Mouse (Mus musculus) midbrain, embryonic 11.5 days (tissue): Measurements from ENCODE around the gene 4930412O13Rik. TPM values are rescaled to one million over a fixed set of nuclear protein-coding genes. Genes with fewer than 3 reads are reported as not detected.

ENCODE experiments used
- ATAC-seq: fragments of 200-750 bp; cut with Nextera tagmentation; 2 replicates; pipeline ENCODE4 v1.8.0; 2017; ENCODE audit warnings: moderate TSS enrichment, moderate library complexity; ENCODE audit not compliant: low FRiP score
- DNase-seq: peaks from one replicate; pipeline ENCODE4 v3.0.0; 2015; ENCODE audit warnings: low spot score; ENCODE audit errors: missing footprints
- H3K27ac ChIP-seq: fragments of 300-500 bp; sonication (generic); 2 replicates; pipeline ENCODE4 v1.5.1; 2014; ENCODE audit warnings: low read depth, low read length
- H3K27me3 ChIP-seq: fragments of 300-500 bp; sonication (generic); 2 replicates; pipeline ENCODE4 v1.6.1; 2014; ENCODE audit warnings: mild to moderate bottlenecking, low read length, moderate library complexity, mixed read lengths; ENCODE audit not compliant: control insufficient read depth, insufficient read depth
- H3K36me3 ChIP-seq: fragments of 300-500 bp; sonication (generic); 2 replicates; pipeline ENCODE4 v1.6.1; 2014; ENCODE audit warnings: mild to moderate bottlenecking, low read length, moderate library complexity, mixed read lengths; ENCODE audit not compliant: control insufficient read depth, insufficient read depth
- H3K4me1 ChIP-seq: fragments of 300-500 bp; sonication (generic); 2 replicates; pipeline ENCODE4 v1.6.1; 2014; ENCODE audit warnings: low read length; ENCODE audit not compliant: control insufficient read depth, insufficient read depth
- H3K4me2 ChIP-seq: fragments of 300-500 bp; sonication (generic); 2 replicates; pipeline ENCODE4 v1.6.1; 2014; ENCODE audit warnings: mild to moderate bottlenecking, moderate library complexity
- H3K4me3 ChIP-seq: fragments of 300-500 bp; sonication (generic); 2 replicates; pipeline ENCODE4 v1.5.1; 2014; ENCODE audit warnings: low read depth, low read length
- H3K9ac ChIP-seq: fragments of 300-500 bp; sonication (generic); 2 replicates; pipeline ENCODE4 v1.6.1; 2014; ENCODE audit warnings: low read length
- H3K9me3 ChIP-seq: fragments of 300-500 bp; sonication (generic); 2 replicates; pipeline ENCODE4 v1.6.1; 2016; ENCODE audit warnings: low read length; ENCODE audit not compliant: control insufficient read depth
- WGBS: fragments of 180-500 bp; shearing (Covaris S2); extraction: QIAGEN DNeasy Blood & Tissue Kit; methylation state at CpG from one replicate; pipeline ENCODE4 v1.1.7; 2014; 5-methylcytosine and 5-hydroxymethylcytosine counted together
- polyA plus RNA-seq: library from polyadenylated mRNA; unstranded; fragments of >200 nt; fragmentation: Nextera tagmentation; extraction: Ambion mirVana; gene quantifications from 2 replicates; pipeline ENCODE4 v1.2.1, GENCODE M21; 2014

Gene 4930412O13Rik
- polyA plus RNA-seq = 0.20 and 1.2 TPM in 2 replicates

DNA sequence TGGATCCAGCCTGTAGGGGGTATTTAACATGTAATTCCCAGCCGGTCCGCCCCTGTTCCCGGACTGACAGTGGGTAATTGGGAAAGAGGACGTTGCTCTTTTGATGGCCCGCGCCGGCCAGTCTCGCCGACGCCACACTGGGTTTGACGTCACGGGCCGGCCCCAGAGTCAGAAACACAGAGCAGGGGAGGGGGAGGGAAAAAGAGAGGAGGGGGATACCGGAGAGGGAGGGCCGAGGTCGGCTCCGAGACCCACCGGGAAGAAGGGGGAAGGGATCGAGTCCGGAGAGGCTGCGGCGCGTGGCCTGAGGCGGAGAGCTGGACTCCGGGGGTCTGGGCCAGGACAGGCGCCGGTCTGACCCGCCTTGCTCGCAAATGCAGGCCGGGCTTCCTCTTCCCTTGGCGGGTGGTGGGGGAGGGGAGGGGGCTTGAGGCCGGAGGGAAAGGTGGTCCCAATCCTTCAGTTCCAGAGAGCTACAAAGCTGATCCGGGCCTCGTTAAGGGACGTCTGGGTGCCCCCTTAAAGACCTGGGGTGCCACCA lies at the start of gene 4930412O13Rik:
Gene 4930412O13Rik (plus strand): TSS at position 202 of the 541 bp plus-strand sequence.
- Histone ChIP-seq H3K9ac (peak within 1 kb of the TSS; percentile 44), H3K36me3 (no peaks in the 10 kb centered on the region), H3K4me2 (peak within 1 kb of the TSS; percentile 60), H3K9me3 (no peaks in the 10 kb centered on the region), H3K27ac (peak within 1 kb of the TSS; percentile 61), H3K27me3 (peaks cover 86% of the 10 kb centered on the region), H3K4me3 (peak within 1 kb of the TSS; percentile 35), H3K4me1 (peaks cover 19% of the 10 kb centered on the region)
- WGBS = 0% methylated on average over 34 of the region's 35 CpGs
- ATAC-seq = peak; percentile 10; the same call in 1 of the 2 replicates
- DNase-seq = peak; percentile 96

DNA sequence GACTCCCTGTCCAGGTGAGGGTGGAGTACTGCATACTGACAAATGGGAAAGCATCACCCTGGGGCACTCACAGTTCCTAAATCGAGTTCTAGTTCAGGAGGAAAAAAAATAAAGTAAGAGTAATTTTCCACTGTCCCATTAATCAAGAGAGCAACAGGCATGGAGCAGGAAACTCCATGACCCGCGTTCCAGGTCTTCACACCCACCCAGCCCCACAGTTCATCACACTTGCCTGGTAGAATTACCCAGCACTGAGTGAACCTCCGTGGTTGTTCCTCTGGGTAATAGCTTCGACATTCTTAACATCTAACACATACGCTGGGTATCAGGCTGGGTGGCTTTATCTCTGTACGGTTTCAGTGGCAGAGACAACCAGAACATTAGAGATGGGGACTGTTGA lies 47.3 kb upstream of the 4930412O13Rik start:
- DNase-seq = no peak
- H3K9me3 ChIP-seq = no peaks in the 10 kb centered on the region
- no peak overlapping the region for H3K9ac ChIP-seq
- no peak for ATAC-seq
- H3K4me3 ChIP-seq = no peak overlapping the region
- 86% methylated on average over 7 of the region's 7 CpGs for WGBS
- no peak overlapping the region for H3K27ac ChIP-seq
- H3K36me3 ChIP-seq = no peaks in the 10 kb centered on the region
- no peak overlapping the region for H3K4me2 ChIP-seq
- no peaks in the 10 kb centered on the region for H3K4me1 ChIP-seq
- H3K27me3 ChIP-seq = no peaks in the 10 kb centered on the region

DNA sequence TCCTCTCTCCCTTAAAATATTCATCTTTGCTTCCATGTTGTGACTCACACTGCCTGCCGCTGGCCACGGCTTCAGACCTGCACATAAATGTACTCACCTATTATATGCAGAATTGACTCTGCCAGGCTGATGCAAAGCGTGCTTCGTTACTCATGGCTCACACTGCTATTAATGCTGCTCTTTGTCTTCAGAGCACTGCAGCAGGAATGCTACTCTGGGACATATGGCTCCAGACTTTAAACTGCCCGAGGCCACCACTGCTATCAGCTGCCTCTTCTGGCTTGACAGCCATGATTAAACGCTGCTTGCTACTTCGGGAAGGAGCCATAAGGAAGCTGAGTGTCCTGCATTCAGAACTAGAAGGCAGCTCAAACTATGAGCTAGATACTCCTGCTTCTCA lies 45.9 kb upstream of the 4930412O13Rik start:
- H3K4me3 ChIP-seq = no peak overlapping the region
- no peaks in the 10 kb centered on the region for H3K36me3 ChIP-seq
- H3K27ac ChIP-seq = no peak overlapping the region
- no peak overlapping the region for H3K9ac ChIP-seq
- ATAC-seq (no peak), DNase-seq (no peak)
- no peaks in the 10 kb centered on the region for H3K4me1 ChIP-seq
- H3K9me3 ChIP-seq = no peaks in the 10 kb centered on the region
- H3K4me2 ChIP-seq = no peak overlapping the region
- H3K27me3 ChIP-seq = no peaks in the 10 kb centered on the region
- WGBS = 85% methylated on average over 7 of the region's 7 CpGs

DNA sequence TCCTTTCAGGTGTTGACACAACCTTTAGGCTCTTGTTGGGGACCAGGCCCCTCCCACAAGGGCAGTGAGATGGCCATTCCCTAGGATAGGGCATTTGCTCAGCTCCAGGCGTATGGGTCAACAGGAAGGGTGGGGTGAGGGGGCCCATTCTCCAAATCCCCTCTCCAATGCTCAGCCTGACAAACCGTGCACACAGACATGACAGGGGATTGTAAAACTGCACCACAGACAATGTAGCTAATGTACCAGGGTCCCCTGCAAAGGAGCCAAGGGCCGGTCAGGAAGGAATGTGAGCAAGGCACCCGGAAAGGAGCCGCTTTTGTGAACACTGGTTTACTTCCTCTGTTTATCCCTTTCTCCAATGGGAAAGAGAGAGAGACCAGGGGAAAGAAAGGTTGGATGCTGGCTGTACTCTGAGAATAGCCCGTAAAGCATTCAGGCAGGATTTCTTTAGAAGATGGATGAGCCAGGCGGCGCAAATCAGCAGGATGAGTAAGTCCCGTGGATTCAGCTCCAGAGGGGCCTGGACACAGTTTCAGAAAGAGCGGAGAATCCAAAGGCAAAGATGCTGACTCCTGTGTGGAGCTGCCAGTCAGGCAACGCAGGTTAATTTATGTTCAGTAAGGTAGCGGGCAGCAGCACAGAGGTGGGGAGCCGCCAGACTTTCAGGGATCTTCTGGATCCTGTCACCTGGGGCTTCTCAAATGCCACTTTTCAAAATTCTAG lies 28.0 kb upstream of the 4930412O13Rik start:
- ATAC-seq = peak; percentile 52; the same call in 1 of the 2 replicates
- peak; percentile 87 for DNase-seq
- Histone ChIP-seq H3K9ac (no peak overlapping the region), H3K4me1 (no peaks in the 10 kb centered on the region), H3K9me3 (no peaks in the 10 kb centered on the region), H3K4me2 (no peak overlapping the region), H3K4me3 (no peak overlapping the region), H3K36me3 (no peaks in the 10 kb centered on the region), H3K27me3 (no peaks in the 10 kb centered on the region), H3K27ac (no peak overlapping the region)
- 47% methylated on average over 13 of the region's 13 CpGs for WGBS

DNA sequence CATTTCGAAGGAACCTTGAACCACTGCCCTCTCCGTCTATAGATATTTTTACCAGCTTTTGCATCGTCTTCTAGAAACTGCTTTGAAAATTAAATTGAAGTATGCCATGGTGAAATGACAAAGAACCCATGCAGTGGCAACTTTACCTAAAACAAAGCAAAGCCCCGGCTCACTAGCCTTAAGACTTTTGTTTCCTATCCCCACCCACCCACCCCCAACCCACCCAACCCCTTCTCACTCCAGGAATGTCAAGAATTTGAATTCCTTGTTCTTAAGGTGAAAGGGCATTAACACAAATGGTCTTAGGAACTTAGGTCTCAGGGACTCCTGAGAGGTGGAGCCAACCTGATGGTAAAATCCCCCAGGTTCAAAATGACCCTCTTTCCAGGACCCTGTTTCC lies 25.2 kb upstream of the 4930412O13Rik start:
- no peak overlapping the region for H3K9ac ChIP-seq
- H3K27ac ChIP-seq = no peak overlapping the region
- no peak for DNase-seq
- H3K27me3 ChIP-seq = no peaks in the 10 kb centered on the region
- no peaks in the 10 kb centered on the region for H3K9me3 ChIP-seq
- H3K4me3 ChIP-seq = no peak overlapping the region
- 29% methylated on average over 4 of the region's 4 CpGs for WGBS
- H3K36me3 ChIP-seq = no peaks in the 10 kb centered on the region
- no peak for ATAC-seq
- no peak overlapping the region for H3K4me2 ChIP-seq
- H3K4me1 ChIP-seq = no peaks in the 10 kb centered on the region

DNA sequence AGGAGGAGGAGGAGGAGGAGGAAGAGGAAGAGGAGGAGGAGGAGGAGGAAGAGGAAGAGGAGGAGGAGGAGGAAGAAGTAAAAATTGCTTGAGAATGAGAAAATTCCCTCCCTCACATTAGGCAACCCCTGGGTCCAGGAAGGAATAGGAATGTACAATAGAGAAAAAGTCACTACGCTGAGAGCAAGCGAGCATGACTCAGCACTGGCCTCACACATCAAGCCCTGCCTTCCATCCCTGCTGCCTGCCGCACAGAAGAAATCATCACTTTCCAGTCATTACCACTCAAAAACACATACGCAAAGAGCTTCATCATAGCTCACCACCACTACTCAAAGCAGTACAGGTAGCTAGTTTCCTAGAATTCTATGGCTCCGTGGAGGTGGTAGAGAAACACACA lies 20.4 kb upstream of the 4930412O13Rik start:
- H3K27ac ChIP-seq = no peak overlapping the region
- H3K9ac ChIP-seq = no peak overlapping the region
- DNase-seq (no peak), ATAC-seq (no peak)
- WGBS = 83% methylated on average over 5 of the region's 5 CpGs
- H3K4me3 ChIP-seq = no peak overlapping the region
- no peaks in the 10 kb centered on the region for H3K27me3 ChIP-seq
- H3K36me3 ChIP-seq = no peaks in the 10 kb centered on the region
- no peak overlapping the region for H3K4me2 ChIP-seq
- no peaks in the 10 kb centered on the region for H3K9me3 ChIP-seq
- no peaks in the 10 kb centered on the region for H3K4me1 ChIP-seq

GRCm38 (mm10) chr2:9867092-9867825 lies 13.8 kb upstream of the 4930412O13Rik start:
- Histone ChIP-seq H3K4me3 (no peak overlapping the region), H3K27ac (no peak overlapping the region), H3K9me3 (no peaks in the 10 kb centered on the region), H3K4me1 (0 out of 2 replicates have a peak, but pooled peaks cover 2% of the 10 kb centered on the region), H3K36me3 (no peaks in the 10 kb centered on the region), H3K27me3 (peaks cover 17% of the 10 kb centered on the region), H3K4me2 (no peak overlapping the region), H3K9ac (no peak overlapping the region)
- ATAC-seq (no peak), DNase-seq (no peak)
- WGBS = 74% methylated on average over 12 of the region's 12 CpGs

DNA sequence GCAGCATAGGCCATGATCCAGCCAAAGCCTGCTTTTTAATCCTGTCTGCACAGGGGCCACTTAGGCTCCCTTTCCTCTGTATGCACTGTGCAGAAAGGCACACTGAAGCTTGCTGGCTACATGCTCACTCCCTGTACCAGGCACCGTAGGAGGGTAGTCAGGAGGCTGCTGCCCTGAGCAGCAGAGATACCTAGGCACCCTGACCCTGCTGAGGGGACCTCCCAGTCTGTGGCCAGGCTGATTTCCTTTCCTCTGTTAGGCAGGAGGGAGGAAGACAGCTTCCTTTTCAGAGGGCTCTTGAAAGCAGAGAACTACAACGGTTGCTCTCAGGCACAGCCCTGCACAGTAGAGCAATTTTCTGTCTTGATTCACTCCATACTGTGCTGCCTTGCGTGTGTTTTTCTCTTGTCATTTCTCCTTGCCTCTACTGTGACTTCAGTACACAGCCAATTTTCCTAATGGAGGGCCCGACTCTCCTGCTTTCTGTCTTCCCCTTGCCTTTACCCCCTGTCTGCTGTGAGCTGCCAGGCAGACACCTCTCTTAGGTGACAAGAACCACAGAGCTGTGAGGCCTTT lies 9.8 kb upstream of the 4930412O13Rik start:
- H3K4me2 ChIP-seq = no peak overlapping the region; the same call in 1 of the 2 replicates
- H3K4me3 ChIP-seq = no peak overlapping the region
- no peak overlapping the region for H3K9ac ChIP-seq
- DNase-seq (peak; percentile 86), ATAC-seq (peak; percentile 28; the same call in 1 of the 2 replicates)
- no peak overlapping the region for H3K27ac ChIP-seq
- peaks cover 13% of the 10 kb centered on the region; the same call in 1 of the 2 replicates for H3K4me1 ChIP-seq
- WGBS = 19% methylated on average over 4 of the region's 4 CpGs
- H3K9me3 ChIP-seq = no peaks in the 10 kb centered on the region
- no peaks in the 10 kb centered on the region for H3K36me3 ChIP-seq
- H3K27me3 ChIP-seq = peaks cover 57% of the 10 kb centered on the region
